Mouse (Mus musculus): ENCODE results near the gene Zfp697.
"Not testable (repeated sequence)": the region's sequence is repeated elsewhere in the genome, so short reads cannot be mapped to it uniquely, and the experiment has no call there.

- not testable (repeated sequence) for TF ChIP-seq EP300, CTCF (IDR thresholded peaks at IDR 0.05; ENCODE audit: low read depth)
Observed at GRCm38 (mm10) chr3:98522779-98523178, 140.5 kb downstream of the Zfp697 start.

All from liver, embryonic 14.5 days (tissue).